Mouse (Mus musculus): Measurements from ENCODE around the gene Sdccag8. TPM values are rescaled to one million over a fixed set of nuclear protein-coding genes. Genes with fewer than 3 reads are reported as not detected.
A peak's percentile ranks its signal among the peaks of the same experiment; 100 is the strongest.

Sdccag8 gene
- total RNA-seq (2021), result 10 to 100 TPM; 20.0 to 20.7 TPM
- long read RNA-seq, experiment 1, partial matches to known transcripts, result 4 of 23 reads
- long read RNA-seq, experiment 1, other reads (novel, unspliced or antisense), result 16 of 23 reads
- long read RNA-seq, experiment 2, transcript Sdccag8-201 (18 exons, 2,776 nt), result major isoform, 12 of 48 reads
- long read RNA-seq, experiment 2, partial matches to known transcripts, result 12 of 48 reads
- long read RNA-seq, experiment 2, other reads (novel, unspliced or antisense), result 24 of 48 reads

DNA sequence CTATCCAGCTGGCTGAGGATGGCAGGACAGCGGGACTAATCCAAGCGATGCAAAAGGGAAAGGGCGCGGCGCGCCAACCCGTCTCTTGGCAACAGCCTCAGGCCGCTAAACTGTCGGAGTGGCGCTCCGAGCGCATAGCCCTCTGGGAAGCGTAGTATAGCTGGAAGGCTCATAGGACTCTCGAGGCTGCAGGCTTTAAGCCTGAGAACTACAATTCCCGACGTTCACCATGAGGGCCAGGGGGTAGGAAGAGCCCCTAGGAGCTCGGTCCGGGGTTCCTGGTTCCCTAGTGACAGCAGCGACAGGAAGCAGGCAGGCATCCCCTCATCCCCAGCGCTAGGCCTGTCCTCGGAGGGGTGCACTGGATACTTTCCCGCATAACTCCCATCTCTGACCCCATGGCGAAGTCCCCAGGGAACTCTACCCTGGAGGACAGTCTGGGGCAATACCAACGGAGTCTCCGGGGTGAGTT lies at the start of gene Sdccag8:
Gene Sdccag8, plus strand, starts transcription at position 70 of the 472 bp plus-strand sequence.
- TF ChIP-seq CTCF (conservative IDR thresholded peaks at IDR 0.05), result peak; percentile 29
- DNase-seq (ENCODE audit: low spot score in 2 of 2), result peak; percentile 91 to 99
- peak within 1 kb of the TSS; percentile 86 for H3K4me3 ChIP-seq
- H3K27ac ChIP-seq, result peak within 1 kb of the TSS; percentile 95

GRCm38 (mm10) chr1:176774533-176774932 lies 39.9 kb upstream of the Sdccag8 start:
- H3K27ac ChIP-seq, result peak overlapping the region; percentile 56; the same call in 1 of the 2 replicates
- no peak for TF ChIP-seq CTCF (conservative IDR thresholded peaks at IDR 0.05)
- H3K4me3 ChIP-seq, result no peak overlapping the region
- no peak for DNase-seq (ENCODE audit: low spot score in 2 of 2)

GRCm38 (mm10) chr1:176789326-176789725 lies 25.1 kb upstream of the Sdccag8 start:
- Histone ChIP-seq H3K4me3 (no peak overlapping the region), H3K27ac (no peak overlapping the region)
- DNase-seq (ENCODE audit: low spot score in 2 of 2), result no peak
- TF ChIP-seq CTCF (conservative IDR thresholded peaks at IDR 0.05), result no peak

DNA sequence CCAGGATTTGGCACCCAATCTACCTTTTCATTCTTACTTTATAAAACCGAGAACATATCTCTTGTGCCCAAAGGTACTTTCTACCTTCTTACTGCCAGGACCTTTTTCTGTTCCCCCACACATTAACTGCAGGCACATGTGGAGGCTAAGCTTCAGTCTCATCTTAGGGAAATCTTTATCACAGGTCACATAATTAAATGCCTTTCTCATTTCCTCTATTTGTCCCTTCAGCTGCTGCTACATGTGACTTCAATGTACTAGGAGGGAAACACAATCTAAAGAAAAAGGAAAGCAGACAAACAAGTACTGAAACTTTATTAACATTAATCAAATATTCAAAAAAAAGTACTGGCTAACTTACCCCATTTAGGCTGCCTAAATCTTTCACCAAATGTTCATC lies 22.3 kb upstream of the Sdccag8 start:
- no peak overlapping the region for H3K27ac ChIP-seq
- no peak for TF ChIP-seq CTCF (conservative IDR thresholded peaks at IDR 0.05)
- H3K4me3 ChIP-seq, result no peak overlapping the region
- DNase-seq (ENCODE audit: low spot score in 2 of 2), result no peak

DNA sequence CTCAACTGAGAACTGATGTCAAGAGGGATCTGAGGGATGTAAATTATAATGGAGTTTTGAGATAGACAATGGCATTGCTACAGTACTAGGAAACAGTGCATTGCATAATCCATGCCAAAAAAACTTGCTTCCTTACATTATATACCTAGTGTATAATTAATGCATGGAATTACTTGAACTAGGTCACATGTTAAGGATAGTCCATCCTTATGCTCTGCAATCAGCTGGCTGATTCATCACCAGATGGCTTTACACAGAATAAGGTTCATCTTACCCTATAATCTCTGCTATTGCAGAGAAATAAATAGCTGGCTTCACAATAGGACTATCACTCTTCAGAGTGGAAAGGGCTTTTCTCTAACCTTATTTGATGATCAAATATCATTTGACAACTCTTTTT lies 15.8 kb upstream of the Sdccag8 start:
- Histone ChIP-seq H3K4me3 (no peak overlapping the region), H3K27ac (no peak overlapping the region)
- TF ChIP-seq CTCF (conservative IDR thresholded peaks at IDR 0.05), result no peak
- no peak for DNase-seq (ENCODE audit: low spot score in 2 of 2)

GRCm38 (mm10) chr1:176800728-176801365 lies 13.6 kb upstream of the Sdccag8 start:
- H3K27ac ChIP-seq, result peak overlapping the region; percentile 50
- peak; percentile 27 to 38 for DNase-seq (ENCODE audit: low spot score in 2 of 2)
- no peak for TF ChIP-seq CTCF (conservative IDR thresholded peaks at IDR 0.05)
- H3K4me3 ChIP-seq, result no peak overlapping the region

- Histone ChIP-seq H3K27ac (no peak overlapping the region), H3K4me3 (no peak overlapping the region)
- no peak for DNase-seq (ENCODE audit: low spot score in 2 of 2)
- no peak for TF ChIP-seq CTCF (conservative IDR thresholded peaks at IDR 0.05)
These were observed 4.3 kb upstream of the Sdccag8 start for GRCm38 (mm10) chr1:176810161-176810560.

DNA sequence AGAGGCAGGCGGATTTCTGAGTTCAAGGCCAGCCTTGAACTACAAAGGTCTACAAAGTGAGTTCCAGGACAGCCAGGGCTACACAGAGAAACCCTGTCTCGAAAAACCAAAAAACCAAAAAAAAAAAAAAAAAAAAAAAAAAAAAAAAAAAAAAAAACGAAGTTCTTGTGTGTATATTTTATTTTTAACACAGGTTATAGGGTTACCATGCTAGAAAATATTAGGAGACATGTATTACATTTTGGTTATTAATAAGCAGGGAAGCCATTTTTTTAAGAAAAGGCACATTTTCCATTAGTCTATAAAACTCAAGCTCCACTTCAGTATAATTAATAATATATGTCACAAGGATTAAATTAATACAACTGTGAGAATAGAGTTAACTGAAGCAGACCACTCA lies 2.6 kb upstream of the Sdccag8 start:
- no peak for DNase-seq (ENCODE audit: low spot score in 2 of 2)
- Histone ChIP-seq H3K4me3 (peak overlapping the region; percentile 86; the same call in 1 of the 2 replicates), H3K27ac (peak overlapping the region; percentile 95; the same call in 1 of the 2 replicates)
- TF ChIP-seq CTCF (conservative IDR thresholded peaks at IDR 0.05), result no peak

- DNase-seq (ENCODE audit: low spot score in 2 of 2), result no peak
- TF ChIP-seq CTCF (conservative IDR thresholded peaks at IDR 0.05), result no peak
- H3K27ac ChIP-seq, result peak overlapping the region; percentile 95
- peak overlapping the region; percentile 86 for H3K4me3 ChIP-seq
These were observed 1.8 kb upstream of the Sdccag8 start for GRCm38 (mm10) chr1:176812491-176813291.

- no peak for TF ChIP-seq CTCF (conservative IDR thresholded peaks at IDR 0.05)
- peak overlapping the region; percentile 86 for H3K4me3 ChIP-seq
- H3K27ac ChIP-seq, result peak overlapping the region; percentile 95
- peak; percentile 52 to 77 for DNase-seq (ENCODE audit: low spot score in 2 of 2)
These were observed 996 bp upstream of the Sdccag8 start for GRCm38 (mm10) chr1:176813292-176814035.

GRCm38 (mm10) chr1:176814036-176814420 lies 432 bp upstream of the Sdccag8 start, which contains the start of gene Cep170:
Cep170 (minus strand) TSS chr1:176814067.
- peak within 1 kb of the TSS; percentile 95 for H3K27ac ChIP-seq
- peak; percentile 95 to 98 for DNase-seq (ENCODE audit: low spot score in 2 of 2)
- peak within 1 kb of the TSS; percentile 86 for H3K4me3 ChIP-seq
- TF ChIP-seq CTCF (conservative IDR thresholded peaks at IDR 0.05), result no peak

DNA sequence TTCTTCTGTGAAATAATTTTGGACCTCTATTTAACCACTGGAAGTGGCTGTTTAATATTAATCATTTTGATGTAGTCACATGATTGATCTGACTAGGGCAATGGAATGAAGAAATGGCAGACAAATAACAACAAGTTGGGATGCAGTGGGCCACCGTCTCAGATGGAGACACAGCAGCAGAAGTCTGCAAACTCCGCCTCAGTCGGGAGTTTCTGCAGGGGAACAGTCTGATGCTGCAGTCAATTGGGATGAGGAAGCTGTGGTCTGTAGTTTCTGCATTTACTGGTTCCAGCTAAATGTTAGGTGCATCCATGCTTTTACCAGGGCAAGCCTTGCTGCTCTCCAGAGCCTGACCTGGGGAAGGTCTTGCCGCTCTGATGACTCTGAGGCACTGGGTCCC lies 2.3 kb downstream of the Sdccag8 start:
- no peak for DNase-seq (ENCODE audit: low spot score in 2 of 2)
- Histone ChIP-seq H3K27ac (no peak overlapping the region), H3K4me3 (no peak overlapping the region)
- no peak for TF ChIP-seq CTCF (conservative IDR thresholded peaks at IDR 0.05)

Data from layer of hippocampus, adult 2 months (tissue).